Mouse (Mus musculus) urinary bladder, postnatal 36 days (tissue): ENCODE results near the gene Zfp870.
A peak's percentile ranks its signal among the peaks of the same experiment; 100 is the strongest.
"Not testable (repeated sequence)": the region's sequence is repeated elsewhere in the genome, so short reads cannot be mapped to it uniquely, and the experiment has no call there.

Source experiments
- DNase-seq, 2 experiments: peaks; one replicate each; pipeline ENCODE4 v3.0.0; 2022; ENCODE audit warnings: low spot score in 2 of 2, mixed read lengths in 1 of 2

The Zfp870 gene

DNA sequence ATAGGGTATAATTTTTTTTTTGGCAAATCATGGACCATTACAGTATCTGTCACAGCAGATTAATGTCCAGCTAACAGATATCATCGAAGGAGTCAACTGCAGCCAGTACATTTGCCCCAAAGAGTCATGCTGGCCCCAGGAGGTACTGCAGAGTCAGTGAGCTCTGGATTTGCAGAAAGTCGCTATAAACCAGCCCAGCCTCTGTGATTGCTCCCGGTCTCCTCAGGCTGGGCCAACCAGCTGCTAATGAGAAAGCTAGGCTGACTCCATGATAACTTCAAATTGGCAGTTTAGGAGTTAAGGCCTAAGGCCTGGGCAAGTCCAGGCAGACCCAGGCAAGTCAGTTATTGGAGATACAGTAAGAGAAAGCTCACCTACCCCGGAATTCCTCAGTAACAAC lies 19.4 kb downstream of the Zfp870 start:
- DNase-seq = no peak

DNA sequence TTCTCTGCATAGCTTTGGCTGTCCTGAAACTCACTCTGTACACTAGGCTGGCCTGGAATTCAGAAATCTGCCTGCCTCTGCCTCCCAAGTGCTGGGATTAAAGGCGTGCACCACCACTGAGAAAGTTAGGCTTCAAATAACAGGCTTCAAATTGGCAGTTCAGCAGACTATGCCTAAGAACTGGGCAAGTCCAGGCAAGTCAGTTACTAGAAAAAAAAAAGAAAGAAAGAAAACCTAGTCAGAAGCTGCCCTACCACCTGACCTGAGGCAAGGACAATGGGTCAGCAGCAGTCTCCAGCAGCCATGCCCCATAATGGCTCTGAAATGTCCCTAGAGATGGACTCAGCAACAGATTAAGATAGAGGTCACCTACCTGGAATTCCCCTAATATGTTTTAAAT lies 20.0 kb downstream of the Zfp870 start:
- no peak for DNase-seq

DNA sequence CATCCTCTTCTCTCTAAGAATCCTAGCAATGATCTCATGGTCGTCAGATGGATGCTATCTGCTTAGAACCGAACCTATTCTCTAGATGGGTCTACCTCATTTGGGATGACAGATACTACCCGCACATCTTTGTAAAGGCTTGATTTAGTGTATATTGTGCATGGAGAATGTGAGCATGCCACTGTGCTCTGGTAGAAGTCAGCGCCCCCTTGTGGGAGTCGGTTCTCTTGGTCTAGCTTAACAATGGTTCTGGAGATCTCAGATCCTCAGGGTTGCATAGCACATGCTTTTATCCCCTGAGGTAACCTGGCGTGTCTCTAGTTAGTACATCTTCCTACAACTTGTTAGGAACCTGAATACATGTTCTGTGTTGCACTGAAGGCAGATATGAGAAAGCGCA lies 24.2 kb downstream of the Zfp870 start:
- not testable (repeated sequence) for DNase-seq

DNA sequence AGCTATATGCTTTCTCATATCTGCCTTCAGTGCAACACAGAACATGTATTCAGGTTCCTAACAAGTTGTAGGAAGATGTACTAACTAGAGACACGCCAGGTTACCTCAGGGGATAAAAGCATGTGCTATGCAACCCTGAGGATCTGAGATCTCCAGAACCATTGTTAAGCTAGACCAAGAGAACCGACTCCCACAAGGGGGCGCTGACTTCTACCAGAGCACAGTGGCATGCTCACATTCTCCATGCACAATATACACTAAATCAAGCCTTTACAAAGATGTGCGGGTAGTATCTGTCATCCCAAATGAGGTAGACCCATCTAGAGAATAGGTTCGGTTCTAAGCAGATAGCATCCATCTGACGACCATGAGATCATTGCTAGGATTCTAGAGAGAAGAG lies 34.7 kb downstream of the Zfp870 start:
- not testable (repeated sequence) for DNase-seq

DNA sequence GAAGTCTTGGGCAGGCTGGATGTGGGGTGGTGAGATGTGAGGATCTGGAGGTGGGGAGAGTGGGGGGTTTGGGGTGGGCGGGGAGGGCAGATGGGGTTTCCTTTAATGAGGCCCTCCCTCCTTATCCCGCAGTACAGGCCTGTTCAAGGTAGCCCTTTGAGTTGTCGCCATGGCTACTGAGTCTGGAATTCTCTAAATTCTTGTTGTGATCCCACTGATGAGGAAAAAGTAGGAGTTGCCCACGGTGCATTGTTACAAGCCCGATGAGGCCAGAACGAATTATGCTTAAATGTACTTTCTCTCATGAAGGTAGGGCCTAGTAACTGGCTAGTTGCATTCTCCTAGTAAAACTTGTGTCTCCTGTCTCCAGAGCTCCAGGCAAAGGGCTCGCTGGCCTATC lies 39.9 kb downstream of the Zfp870 start:
- DNase-seq = no peak

DNA sequence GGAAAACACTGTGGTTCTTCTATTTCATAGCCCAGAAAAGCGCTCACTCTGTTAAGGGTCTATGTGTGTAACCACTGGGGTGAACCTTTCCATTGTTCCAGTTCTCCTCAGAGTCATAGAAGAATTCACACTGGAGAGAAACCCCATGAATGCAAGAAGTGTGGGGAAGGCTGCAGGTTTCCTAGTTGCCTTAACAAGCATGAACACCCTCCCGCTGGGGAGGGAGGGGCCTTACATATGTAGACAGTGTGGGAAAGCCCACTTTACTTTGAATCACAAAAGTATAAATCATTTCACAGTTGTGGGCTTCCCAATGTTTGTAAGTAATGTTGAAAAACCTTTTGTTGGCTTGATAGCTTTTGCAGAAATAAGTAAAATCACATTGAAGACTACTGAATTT lies 50.1 kb downstream of the Zfp870 start:
- DNase-seq = no peak

DNA sequence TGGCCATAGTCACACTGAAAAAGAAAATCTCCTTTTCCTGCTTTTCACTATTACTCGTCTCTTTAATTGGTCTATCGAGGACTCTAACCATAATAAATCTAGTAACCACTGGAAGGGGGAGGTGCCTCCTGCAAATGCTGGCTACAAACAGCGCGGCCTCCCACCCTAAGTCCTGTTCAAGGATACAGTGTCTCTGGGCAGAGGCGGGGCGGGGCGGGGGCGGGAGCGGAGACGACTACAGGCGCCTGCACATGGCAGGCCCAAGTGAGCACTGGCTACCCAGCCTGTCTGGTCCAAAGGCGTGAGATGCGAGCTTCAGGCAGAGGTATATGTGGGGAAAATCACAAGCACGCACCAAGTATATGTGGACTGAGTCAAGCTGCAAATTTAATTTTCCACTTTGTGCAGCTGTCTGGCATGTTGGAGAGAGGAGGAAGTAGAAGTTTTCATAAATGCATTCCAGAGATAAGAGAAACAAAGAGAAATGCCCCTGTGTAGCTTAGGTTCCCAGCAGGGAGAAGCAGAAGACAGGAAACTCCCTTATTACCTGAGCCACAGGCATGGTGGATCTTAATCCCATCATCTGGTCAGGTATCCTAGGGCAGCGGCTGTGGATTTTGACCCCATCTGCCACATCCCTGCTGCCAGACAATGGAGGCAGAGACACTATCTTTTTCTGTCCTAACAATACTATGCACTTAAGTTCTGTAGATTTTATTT lies 52.2 kb downstream of the Zfp870 start:
- no peak for DNase-seq

DNA sequence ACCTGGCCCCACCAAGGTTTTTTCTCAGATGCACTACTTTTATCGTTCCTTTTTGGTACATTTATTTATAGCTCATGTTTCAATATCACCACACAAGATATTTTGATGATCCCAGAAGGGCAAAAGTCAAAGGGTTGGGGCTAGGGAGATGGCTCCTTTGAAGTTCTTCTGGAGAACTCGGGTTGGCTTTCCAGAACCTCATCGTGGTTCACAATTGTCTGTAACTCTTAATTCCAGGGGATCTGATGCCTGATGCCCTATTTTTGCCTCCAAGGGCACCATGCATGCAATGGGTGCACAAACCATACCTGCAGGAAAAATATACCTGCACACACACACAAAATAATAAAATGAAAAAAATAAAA lies 61.0 kb downstream of the Zfp870 start:
- DNase-seq = no peak

DNA sequence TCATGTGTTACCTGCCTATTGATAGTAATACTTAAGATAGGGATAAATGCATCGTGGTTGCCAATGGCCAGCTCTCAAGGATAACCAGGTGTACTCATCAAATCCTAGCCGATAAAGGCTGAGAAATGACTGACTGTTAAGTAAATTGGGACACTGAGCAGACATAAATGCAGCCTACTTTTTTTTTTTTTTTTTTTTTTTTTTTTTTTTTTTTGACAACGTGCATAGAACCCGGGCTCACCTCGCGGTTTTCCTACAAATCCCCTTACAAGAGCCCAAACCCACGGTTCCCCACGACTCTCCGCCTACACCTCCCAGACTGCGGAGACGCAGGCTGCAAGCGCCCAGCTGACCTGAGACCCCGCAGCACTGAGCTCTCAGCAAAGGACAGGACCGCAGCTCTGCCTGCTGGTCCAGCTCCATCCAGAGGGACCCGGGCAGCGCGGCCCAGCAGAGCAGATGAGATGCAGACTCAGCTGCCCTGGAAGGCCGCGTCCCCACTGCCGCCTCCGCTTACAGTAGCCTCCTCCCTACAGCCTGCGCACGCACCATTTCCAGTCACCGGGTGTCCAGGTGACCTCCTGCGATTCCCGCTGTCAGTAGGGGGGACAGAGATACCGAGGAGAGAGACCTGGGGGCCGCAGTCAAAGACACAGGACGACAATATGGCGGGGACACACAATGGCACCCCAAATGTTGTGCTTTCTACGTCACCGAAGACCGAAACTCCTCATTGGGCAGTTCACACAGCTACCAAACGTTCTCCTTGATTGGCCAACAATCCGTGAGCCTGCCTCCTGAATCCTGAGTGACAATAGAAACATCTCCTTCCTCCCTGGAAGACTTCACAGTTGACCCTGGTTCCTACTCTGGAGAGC lies 61.7 kb downstream of the Zfp870 start, which contains the start of gene Zfp799:
Gene Zfp799 (minus strand): TSS at position 722 of the 878 bp plus-strand sequence.
- DNase-seq = peak; percentile 65 to 70
